Mouse (Mus musculus) forebrain, embryonic 14.5 days (tissue): ENCODE measurements around the gene G0s2. TPM values are rescaled to one million over a fixed set of nuclear protein-coding genes. Genes with fewer than 3 reads are reported as not detected.

ENCODE experiments used
- ATAC-seq: fragments of 200-750 bp; cut with Nextera tagmentation; 2 replicates; pipeline ENCODE4 v1.8.0; 2017; ENCODE audit warnings: mild to moderate bottlenecking, moderate library complexity
- DNase-seq: peaks from one replicate; pipeline ENCODE4 v3.0.0-alpha.2; 2015; ENCODE audit warnings: low spot score
- H3K27ac ChIP-seq: fragments of 300-500 bp; sonication (generic); 2 replicates; pipeline ENCODE4 v1.5.1; 2014; ENCODE audit warnings: low read depth, mild to moderate bottlenecking, control low read depth, low read length, moderate library complexity
- H3K27me3 ChIP-seq: fragments of 300-500 bp; sonication (generic); replicated peaks from 2 replicates; pipeline ENCODE4 v1.6.1; 2014; ENCODE audit warnings: low read length, control low read depth, mixed read lengths; ENCODE audit not compliant: control insufficient read depth, insufficient read depth
- H3K36me3 ChIP-seq: fragments of 300-500 bp; sonication (generic); 2 replicates; pipeline ENCODE4 v1.6.1; 2014; ENCODE audit warnings: low read length, control low read depth; ENCODE audit not compliant: control insufficient read depth, insufficient read depth
- H3K4me1 ChIP-seq: fragments of 300-500 bp; sonication (generic); 2 replicates; pipeline ENCODE4 v1.6.1; 2014; ENCODE audit warnings: antibody characterized with exemption, low read length, control low read depth; ENCODE audit not compliant: control insufficient read depth, insufficient read depth
- H3K4me2 ChIP-seq: fragments of 300-500 bp; sonication (generic); 2 replicates; pipeline ENCODE4 v1.6.1; 2014; ENCODE audit warnings: mild to moderate bottlenecking, control low read depth, low read length
- H3K4me3 ChIP-seq: fragments of 300-500 bp; sonication (generic); 2 replicates; pipeline ENCODE4 v1.5.1; 2014; ENCODE audit warnings: low read depth, low read length, control low read depth
- H3K9ac ChIP-seq: fragments of 300-500 bp; sonication (generic); 2 replicates; pipeline ENCODE4 v1.6.1; 2014; ENCODE audit warnings: mild to moderate bottlenecking, low read length, control low read depth, moderate library complexity
- H3K9me3 ChIP-seq: fragments of 300-500 bp; sonication (generic); replicated peaks from 2 replicates; pipeline ENCODE4 v1.6.1; 2016; ENCODE audit warnings: low read length, control low read depth, mixed read lengths; ENCODE audit not compliant: control insufficient read depth
- WGBS: fragments of 180-500 bp; shearing (Covaris S2); extraction: QIAGEN DNeasy Blood & Tissue Kit; methylation state at CpG from one replicate; pipeline ENCODE4 v1.1.7; 2014; 5-methylcytosine and 5-hydroxymethylcytosine counted together
- polyA plus RNA-seq: library from polyadenylated mRNA; unstranded; fragments of >200 nt; fragmentation: Nextera tagmentation; extraction: Ambion mirVana; gene quantifications from 2 replicates; pipeline ENCODE4 v1.2.1, GENCODE M21; 2014

Gene G0s2
- polyA plus RNA-seq, 1 experiment from 2014 or later: 5.8 TPM

DNA sequence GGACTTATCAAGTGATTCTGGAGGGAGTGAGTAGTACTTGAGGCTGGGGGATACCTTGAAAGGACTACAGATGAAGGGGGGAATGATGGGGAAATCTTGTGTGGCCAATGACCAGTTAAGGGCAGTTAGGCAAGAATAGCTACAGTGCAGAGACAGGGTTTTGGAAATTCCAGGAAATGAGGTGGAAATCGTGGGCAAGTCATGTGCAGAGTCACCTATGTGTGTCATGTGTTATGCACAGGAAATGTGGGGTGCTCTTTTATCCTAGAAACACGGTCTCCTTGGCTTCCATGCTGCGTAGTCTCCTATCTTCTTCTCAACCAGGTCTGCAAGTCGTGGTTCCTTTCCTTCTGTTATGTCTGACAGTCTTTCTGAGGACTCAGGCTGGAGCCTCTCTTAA lies 6.5 kb upstream of the G0s2 start:
- no peak overlapping the region for H3K4me2 ChIP-seq
- no peaks in the 10 kb centered on the region for H3K9me3 ChIP-seq
- H3K36me3 ChIP-seq: no peaks in the 10 kb centered on the region
- DNase-seq (no peak), ATAC-seq (no peak)
- H3K4me3 ChIP-seq: no peak overlapping the region
- no peak overlapping the region for H3K9ac ChIP-seq
- no peaks in the 10 kb centered on the region for H3K4me1 ChIP-seq
- H3K27me3 ChIP-seq: no peaks in the 10 kb centered on the region
- 85% methylated on average over 4 of the region's 4 CpGs for WGBS
- H3K27ac ChIP-seq: no peak overlapping the region

DNA sequence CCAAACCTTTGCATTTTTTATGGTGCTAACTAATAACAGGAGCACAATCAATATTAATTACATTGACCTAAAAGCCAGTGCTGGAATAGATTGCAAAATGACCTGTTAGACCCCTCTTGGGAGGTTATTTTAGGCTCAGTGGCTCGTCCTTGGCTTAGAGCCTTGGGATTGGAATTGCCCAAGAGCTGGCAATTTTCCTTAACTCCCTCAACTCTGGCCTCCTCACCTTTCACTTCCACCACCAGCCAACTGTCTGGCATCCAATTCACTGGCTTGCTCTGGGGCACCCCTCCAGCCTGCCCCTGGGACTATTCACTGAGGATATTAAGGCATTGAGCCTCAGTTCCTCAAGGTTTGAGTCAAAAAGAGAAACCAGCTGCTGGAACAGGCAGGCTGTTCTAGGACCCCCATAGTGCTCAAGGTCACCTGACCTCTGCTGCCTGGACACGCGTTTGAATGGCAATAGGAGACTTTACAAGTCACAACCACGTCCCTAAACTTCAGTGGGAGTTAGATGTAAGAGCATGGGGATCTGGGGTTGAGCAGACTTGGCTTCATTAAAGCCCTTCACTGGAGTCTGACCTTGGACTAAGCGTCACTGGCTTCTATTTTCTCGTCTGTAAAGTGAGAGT lies 5.5 kb upstream of the G0s2 start:
- Histone ChIP-seq H3K9me3 (no peaks in the 10 kb centered on the region), H3K36me3 (no peaks in the 10 kb centered on the region), H3K4me3 (no peak overlapping the region), H3K27me3 (no peaks in the 10 kb centered on the region), H3K4me1 (no peaks in the 10 kb centered on the region), H3K9ac (no peak overlapping the region), H3K4me2 (no peak overlapping the region), H3K27ac (no peak overlapping the region)
- ATAC-seq (no peak), DNase-seq (no peak)
- 42% methylated on average over 6 of the region's 6 CpGs for WGBS

DNA sequence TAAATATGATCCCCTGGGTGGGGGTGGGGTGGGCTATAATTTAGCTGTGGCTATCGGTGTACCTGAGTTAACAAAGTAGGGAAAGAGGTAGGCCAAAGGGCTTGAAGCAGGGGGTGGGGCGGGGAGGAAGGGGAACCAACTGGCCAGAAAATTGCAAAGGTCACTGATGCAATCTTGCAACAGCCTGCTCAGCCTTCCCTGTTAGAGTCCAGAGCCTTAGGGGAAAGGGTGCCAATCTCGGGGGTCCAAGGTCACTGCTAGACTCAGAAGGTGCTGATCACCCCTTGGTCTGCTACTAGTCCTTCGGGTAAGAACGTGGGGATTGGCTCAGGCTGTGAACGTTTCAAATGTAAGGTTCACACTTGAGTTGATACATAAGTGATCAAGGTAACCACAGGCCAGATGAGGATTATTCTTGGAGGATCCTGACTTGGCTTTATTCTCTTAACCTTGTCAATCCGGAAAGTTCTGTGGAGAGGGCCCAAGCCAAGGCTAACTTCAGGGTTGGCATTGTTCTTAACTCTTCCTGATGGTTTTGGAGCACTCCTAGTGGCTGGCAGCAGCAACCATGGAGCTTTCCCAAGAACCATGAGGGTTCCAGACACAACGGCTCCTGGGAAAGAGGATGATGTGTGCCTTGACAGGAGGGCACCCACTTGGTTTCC lies 1.5 kb upstream of the G0s2 start:
- DNase-seq: no peak
- Histone ChIP-seq H3K36me3 (no peaks in the 10 kb centered on the region), H3K4me3 (no peak overlapping the region), H3K4me2 (no peak overlapping the region), H3K27ac (no peak overlapping the region), H3K9ac (no peak overlapping the region), H3K4me1 (no peaks in the 10 kb centered on the region), H3K27me3 (no peaks in the 10 kb centered on the region), H3K9me3 (no peaks in the 10 kb centered on the region)
- 87% methylated on average over 8 of the region's 8 CpGs for WGBS
- ATAC-seq: no peak

DNA sequence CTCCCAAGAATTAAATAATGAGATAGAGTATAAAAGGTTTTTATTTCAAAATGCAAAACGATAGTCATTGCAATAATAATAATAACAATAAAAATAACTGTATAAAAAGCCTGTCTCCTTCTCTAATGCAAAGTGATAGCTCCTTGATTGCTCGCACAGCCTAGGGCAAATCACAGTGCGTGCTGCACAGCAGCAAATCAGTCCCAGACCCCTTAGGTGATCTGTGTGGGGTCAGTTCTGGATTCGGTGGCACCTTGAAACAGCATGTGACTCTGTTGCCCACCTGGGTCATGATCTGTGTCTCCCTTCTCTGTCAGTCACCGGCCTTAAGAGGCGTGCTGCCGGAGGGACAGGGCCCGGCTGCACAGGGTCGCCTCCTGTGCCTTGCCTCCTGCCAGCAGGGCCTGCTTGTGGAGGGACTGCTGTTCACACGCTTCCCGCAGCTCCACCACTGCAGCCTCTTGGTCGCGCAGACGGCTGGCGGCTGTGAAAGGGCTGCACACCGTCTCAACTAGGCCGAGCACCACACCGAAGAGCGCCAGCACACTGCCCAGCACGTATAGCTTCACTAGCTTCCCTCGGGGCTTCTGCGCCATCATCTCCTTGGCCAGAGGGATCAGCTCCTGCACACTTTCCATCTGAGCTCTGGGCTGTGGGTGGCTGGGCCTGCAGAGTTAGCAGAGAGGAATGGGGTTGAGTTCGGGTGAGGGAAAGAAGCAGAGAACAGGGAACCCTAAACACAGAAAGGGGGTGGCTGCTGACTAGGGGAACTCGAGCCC lies 691 bp downstream of the G0s2 start:
- DNase-seq: peak; percentile 31
- peak overlapping the region; percentile 36; the same call in 1 of the 2 replicates for H3K27ac ChIP-seq
- peak overlapping the region; percentile 51 for H3K4me2 ChIP-seq
- peak overlapping the region; percentile 55 for H3K9ac ChIP-seq
- H3K9me3 ChIP-seq: no peaks in the 10 kb centered on the region
- H3K36me3 ChIP-seq: no peaks in the 10 kb centered on the region
- H3K4me1 ChIP-seq: no peaks in the 10 kb centered on the region
- H3K27me3 ChIP-seq: no peaks in the 10 kb centered on the region
- WGBS: 12% methylated on average over 24 of the region's 24 CpGs
- H3K4me3 ChIP-seq: peak overlapping the region; percentile 16
- peak; percentile 74 for ATAC-seq

DNA sequence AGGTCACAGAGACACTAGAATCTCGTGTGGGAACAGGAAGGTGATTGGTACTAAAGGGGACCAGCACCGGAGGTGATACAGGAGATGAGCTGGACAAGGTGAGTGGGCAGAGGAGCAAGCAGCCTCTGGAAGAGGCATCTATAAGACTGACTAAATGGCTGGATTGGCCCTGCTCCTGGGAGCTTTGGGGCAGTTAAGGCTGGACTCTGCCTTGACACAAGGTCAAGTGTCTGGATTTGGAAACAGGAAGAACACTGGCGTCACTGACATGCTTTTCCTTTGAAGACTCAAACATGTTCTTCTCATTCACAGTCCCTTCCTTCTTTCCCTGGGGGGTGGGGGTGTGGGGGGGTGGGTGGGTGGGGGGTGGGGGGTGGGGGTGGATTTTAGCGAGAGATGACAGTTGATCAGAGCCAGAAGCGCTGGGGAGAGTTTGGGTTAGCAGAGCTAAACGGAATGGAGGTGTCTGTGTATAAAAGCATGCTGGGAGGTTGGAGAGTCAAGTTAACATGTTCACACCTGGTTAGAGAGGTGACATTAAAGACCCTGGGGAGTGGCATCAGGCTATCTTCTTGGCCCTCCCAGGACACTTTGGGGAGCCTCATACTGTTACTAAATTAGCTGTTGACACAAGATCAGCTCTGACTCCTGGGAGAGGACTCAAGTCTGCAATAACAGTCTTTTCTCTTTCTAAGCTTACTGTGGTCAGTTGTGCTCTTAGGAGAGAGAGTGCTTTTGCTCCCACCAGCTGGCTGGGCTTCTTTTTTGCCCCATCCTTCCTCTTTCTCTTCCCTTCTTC lies 1.9 kb downstream of the G0s2 start:
- DNase-seq: no peak
- Histone ChIP-seq H3K36me3 (no peaks in the 10 kb centered on the region), H3K9ac (no peak overlapping the region), H3K27ac (no peak overlapping the region), H3K4me2 (no peak overlapping the region), H3K27me3 (no peaks in the 10 kb centered on the region), H3K4me1 (no peaks in the 10 kb centered on the region), H3K4me3 (no peak overlapping the region), H3K9me3 (no peaks in the 10 kb centered on the region)
- no peak for ATAC-seq
- 77% methylated on average over 6 of the region's 6 CpGs for WGBS

DNA sequence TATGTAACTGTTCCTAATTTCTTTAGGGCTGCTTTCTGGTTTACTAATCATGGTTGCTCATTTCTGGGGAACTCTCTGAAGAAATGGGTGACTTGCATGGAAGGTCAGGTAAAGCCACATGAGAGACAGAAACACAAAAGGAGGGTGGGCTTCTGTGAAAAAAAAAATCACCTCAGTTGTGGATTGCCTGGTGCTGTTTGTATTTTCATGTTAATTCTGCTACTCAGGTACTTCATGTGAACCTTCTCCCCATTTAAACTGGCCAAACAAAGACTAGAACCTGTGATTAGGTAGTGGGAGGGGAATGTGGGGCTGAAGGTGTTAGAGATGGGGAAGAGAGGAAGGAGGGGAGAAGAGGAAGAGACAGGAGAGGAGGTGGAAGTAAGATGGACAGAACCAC lies 7.3 kb downstream of the G0s2 start:
- no peak overlapping the region for H3K27ac ChIP-seq
- no peaks in the 10 kb centered on the region for H3K36me3 ChIP-seq
- H3K4me3 ChIP-seq: no peak overlapping the region
- H3K9me3 ChIP-seq: no peaks in the 10 kb centered on the region
- no peak overlapping the region for H3K9ac ChIP-seq
- DNase-seq (no peak), ATAC-seq (no peak)
- no peaks in the 10 kb centered on the region for H3K4me1 ChIP-seq
- H3K27me3 ChIP-seq: no peaks in the 10 kb centered on the region
- no peak overlapping the region for H3K4me2 ChIP-seq

DNA sequence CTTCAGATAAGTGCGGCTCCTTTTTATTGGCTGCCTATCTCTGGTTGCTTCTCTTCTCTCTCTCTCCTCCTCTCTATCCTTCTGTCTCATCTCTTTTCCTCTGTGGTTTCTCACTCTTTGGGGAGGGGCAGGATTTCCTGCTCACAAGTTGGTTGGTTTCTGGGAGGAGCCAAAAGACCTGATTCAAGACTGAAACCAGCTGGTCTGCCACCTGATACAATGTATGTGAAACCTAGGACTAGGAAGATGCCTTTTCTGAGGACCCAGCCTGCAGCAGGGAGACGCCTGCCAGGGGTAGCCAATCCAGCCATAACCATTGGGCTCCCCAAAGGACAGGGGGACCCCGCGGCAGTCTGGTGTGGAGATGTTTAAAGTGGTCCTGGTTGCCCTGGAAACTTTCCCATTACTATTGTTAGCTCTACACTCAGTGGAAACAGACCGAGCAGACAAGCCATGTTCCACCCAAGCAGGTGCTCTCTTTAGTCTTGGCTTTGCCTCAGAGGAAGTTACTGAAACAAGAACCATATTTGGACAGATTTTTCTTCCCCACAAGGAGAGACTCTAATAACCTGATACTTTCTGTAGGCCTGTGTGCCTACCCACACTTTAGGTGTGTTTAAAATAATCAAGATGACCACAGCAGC lies 8.9 kb downstream of the G0s2 start, which contains the start of gene Hsd11b1:
Gene Hsd11b1 (minus strand): TSS at position 121 of the 644 bp plus-strand sequence.
- ATAC-seq: no peak
- Histone ChIP-seq H3K9ac (no peak within 1 kb of the TSS), H3K27me3 (no peaks in the 10 kb centered on the region), H3K27ac (no peak within 1 kb of the TSS), H3K4me1 (no peaks in the 10 kb centered on the region), H3K9me3 (no peaks in the 10 kb centered on the region), H3K36me3 (no peaks in the 10 kb centered on the region), H3K4me3 (no peak within 1 kb of the TSS), H3K4me2 (no peak within 1 kb of the TSS)
- no peak for DNase-seq
- 71% methylated on average over 5 of the region's 5 CpGs for WGBS

DNA sequence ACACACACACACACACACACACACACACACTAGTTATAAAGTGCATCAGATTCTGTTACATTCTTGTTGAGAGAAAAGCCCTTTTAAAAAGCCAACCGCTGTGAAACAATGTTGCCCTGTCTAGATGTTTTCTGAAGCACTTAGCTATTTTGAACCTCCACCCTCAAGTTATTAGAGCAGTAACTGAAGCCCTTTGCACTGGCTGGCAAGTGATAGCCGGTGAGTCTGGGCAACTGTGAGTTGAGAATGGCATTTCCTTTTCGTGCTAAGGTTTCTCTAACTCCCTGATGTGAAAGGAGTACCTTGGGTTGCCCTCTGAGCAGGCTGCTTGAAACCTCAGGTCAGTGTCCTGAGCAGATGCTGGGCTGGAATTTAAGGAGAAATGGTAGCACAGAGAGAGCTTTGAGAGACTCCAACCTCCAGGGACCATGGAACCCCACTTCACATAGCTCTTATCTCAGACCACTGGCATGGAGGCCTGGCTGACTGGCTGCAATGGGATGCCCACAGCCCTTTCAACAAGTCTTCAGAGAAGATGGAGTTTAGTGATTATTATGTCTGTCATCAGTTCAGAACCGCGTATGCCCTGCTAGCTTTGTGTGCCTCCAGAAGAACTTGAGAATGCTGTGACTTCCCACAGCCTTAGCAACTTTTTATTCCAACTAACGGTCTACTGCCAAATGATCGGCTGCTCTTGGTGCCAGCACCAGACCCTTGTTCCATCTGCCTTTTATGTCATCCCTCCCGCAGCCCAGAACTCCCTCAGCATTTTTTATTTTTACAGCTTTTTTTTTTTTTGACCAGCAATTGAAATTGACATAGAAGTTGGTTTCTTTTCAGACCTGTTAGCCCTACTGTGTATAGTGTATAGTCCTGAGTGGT lies 9.8 kb downstream of the G0s2 start:
- WGBS: 79% methylated on average over 8 of the region's 8 CpGs
- no peak overlapping the region for H3K27ac ChIP-seq
- no peak for ATAC-seq

More for the DNA sequence above, 9.8 kb downstream of the G0s2 start:
- Histone ChIP-seq H3K9ac (no peak overlapping the region), H3K36me3 (no peaks in the 10 kb centered on the region), H3K4me1 (no peaks in the 10 kb centered on the region), H3K4me3 (no peak overlapping the region), H3K9me3 (no peaks in the 10 kb centered on the region), H3K27me3 (no peaks in the 10 kb centered on the region), H3K4me2 (no peak overlapping the region)
- DNase-seq: no peak
